Mouse (Mus musculus) midbrain, embryonic 12.5 days (tissue): ENCODE measurements around the gene Nkain2. TPM values are rescaled to one million over a fixed set of nuclear protein-coding genes. Genes with fewer than 3 reads are reported as not detected.
A peak's percentile ranks its signal among the peaks of the same experiment; 100 is the strongest.
"Not testable (repeated sequence)": the region's sequence is repeated elsewhere in the genome, so short reads cannot be mapped to it uniquely, and the experiment has no call there.

ENCODE experiments used
- ATAC-seq: fragments of 200-750 bp; cut with Nextera tagmentation; 2 replicates; pipeline ENCODE4 v1.8.0; 2017; ENCODE audit warnings: low read depth, moderate TSS enrichment, moderate library complexity; ENCODE audit not compliant: low FRiP score
- H3K27ac ChIP-seq: fragments of 300-500 bp; sonication (generic); replicated peaks from 2 replicates; pipeline ENCODE4 v1.5.1; 2016; ENCODE audit warnings: mild to moderate bottlenecking
- H3K27me3 ChIP-seq: fragments of 300-500 bp; sonication (generic); 2 replicates; pipeline ENCODE4 v1.6.1; 2016; ENCODE audit warnings: mild to moderate bottlenecking
- H3K36me3 ChIP-seq: fragments of 300-500 bp; sonication (generic); 2 replicates; pipeline ENCODE4 v1.6.1; 2016
- H3K4me1 ChIP-seq: fragments of 300-500 bp; sonication (generic); 2 replicates; pipeline ENCODE4 v1.6.1; 2016
- H3K4me2 ChIP-seq: fragments of 300-500 bp; sonication (generic); replicated peaks from 2 replicates; pipeline ENCODE4 v1.6.1; 2016; ENCODE audit warnings: mild to moderate bottlenecking, moderate library complexity
- H3K4me3 ChIP-seq: fragments of 300-500 bp; sonication (generic); 2 replicates; pipeline ENCODE4 v1.5.1; 2016; ENCODE audit warnings: mild to moderate bottlenecking
- H3K9ac ChIP-seq: fragments of 300-500 bp; sonication (generic); replicated peaks from 2 replicates; pipeline ENCODE4 v1.6.1; 2016; ENCODE audit warnings: mild to moderate bottlenecking, moderate library complexity
- H3K9me3 ChIP-seq: fragments of 300-500 bp; sonication (generic); 2 replicates; pipeline ENCODE4 v1.6.1; 2016; ENCODE audit warnings: mild to moderate bottlenecking
- WGBS: fragments of 180-500 bp; shearing (Covaris S2); methylation state at CpG from one replicate; pipeline ENCODE4 v1.1.7; 2016; 5-methylcytosine and 5-hydroxymethylcytosine counted together
- polyA plus RNA-seq: library from polyadenylated mRNA; unstranded; fragments of >200 nt; fragmentation: Nextera tagmentation; extraction: Ambion mirVana; gene quantifications from 2 replicates; pipeline ENCODE4 v1.2.1, GENCODE M21; 2016

The Nkain2 gene
- polyA plus RNA-seq, 1 experiment from 2014 or later, result 3.3 TPM

DNA sequence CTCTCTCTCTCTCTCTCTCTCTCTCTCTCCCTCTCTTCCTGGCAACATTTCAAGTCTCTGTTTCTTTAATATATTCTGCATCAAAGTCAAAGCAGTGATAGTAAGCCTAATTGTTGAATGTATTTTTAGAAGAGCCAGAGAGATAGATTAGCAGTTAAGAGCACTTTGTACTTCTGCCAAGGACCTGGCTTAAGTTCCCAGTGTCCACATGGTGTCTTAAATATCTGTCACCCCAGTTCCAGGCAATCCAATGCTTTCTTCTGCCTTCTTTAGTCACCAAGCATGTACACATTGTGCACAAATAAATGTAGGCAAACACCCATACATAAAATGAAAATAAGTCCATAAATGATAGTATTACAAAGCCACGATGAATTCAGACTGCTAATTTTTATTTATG lies 871.9 kb downstream of the Nkain2 start:
- Histone ChIP-seq H3K4me3 (no peak overlapping the region), H3K27ac (no peak overlapping the region), H3K4me1 (no peaks in the 10 kb centered on the region), H3K9me3 (no peaks in the 10 kb centered on the region), H3K4me2 (no peak overlapping the region), H3K36me3 (no peaks in the 10 kb centered on the region), H3K9ac (no peak overlapping the region), H3K27me3 (no peaks in the 10 kb centered on the region)
- no peak for ATAC-seq
- WGBS, result 87% methylated on average over 1 of the region's 1 CpGs

DNA sequence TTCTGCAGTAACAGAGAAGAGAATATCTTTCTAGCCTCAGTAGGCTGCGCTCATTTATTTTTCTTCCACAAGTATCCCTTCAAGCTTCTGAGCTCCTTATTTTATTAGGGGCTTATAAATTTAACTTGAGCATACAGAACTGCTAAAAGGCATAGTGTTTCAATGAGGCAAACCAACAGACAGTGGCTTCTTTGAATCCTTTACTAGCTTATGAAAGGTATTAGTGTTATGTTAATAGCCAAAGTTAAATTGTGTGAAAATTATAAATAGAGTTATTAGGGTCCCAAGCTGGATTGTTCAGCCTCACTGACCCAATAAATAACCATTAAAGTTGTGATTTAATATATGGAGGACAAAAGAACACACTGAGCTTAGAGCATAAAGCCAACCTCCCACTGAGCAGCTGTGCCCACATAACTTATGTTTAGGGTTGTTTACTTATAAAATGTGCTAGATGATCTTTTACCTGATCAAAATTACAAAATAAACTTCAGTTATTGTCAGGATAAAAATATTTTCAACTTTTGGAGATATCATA lies 889.0 kb downstream of the Nkain2 start:
- no peaks in the 10 kb centered on the region for H3K9me3 ChIP-seq
- H3K4me3 ChIP-seq, result no peak overlapping the region
- H3K4me2 ChIP-seq, result no peak overlapping the region
- ATAC-seq, result no peak
- no peaks in the 10 kb centered on the region for H3K27me3 ChIP-seq
- no peaks in the 10 kb centered on the region for H3K4me1 ChIP-seq
- H3K27ac ChIP-seq, result no peak overlapping the region
- no peak overlapping the region for H3K9ac ChIP-seq
- no peaks in the 10 kb centered on the region for H3K36me3 ChIP-seq
- WGBS, result 90% methylated on average over 1 of the region's 1 CpGs

DNA sequence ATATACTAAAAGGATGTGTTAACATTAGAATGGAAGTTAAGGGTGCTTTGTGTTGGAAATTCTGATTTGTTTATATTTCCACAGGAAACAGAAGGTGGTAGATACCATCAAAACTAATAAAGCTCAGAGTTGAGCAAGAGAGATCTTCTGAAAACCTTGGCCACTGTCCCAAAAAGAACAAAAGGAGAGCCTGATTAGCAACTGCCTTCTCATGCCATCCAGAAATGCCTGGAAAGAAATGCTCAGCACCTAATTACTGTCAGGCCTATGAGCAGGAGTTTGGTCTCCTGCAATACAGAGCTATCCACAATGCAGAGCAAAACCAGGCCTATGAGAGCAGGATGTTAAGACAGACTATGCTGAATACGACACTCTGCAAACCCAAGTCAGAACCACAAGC lies 897.1 kb downstream of the Nkain2 start:
- 80% methylated on average over 1 of the region's 1 CpGs for WGBS
- no peaks in the 10 kb centered on the region for H3K27me3 ChIP-seq
- H3K4me1 ChIP-seq, result no peaks in the 10 kb centered on the region
- H3K27ac ChIP-seq, result no peak overlapping the region
- no peak overlapping the region for H3K9ac ChIP-seq
- no peaks in the 10 kb centered on the region for H3K9me3 ChIP-seq
- no peak for ATAC-seq
- H3K36me3 ChIP-seq, result no peaks in the 10 kb centered on the region
- no peak overlapping the region for H3K4me2 ChIP-seq
- H3K4me3 ChIP-seq, result no peak overlapping the region

- Histone ChIP-seq H3K4me1 (no peaks in the 10 kb centered on the region), H3K27ac (no peak overlapping the region), H3K36me3 (no peaks in the 10 kb centered on the region), H3K4me3 (no peak overlapping the region), H3K9ac (no peak overlapping the region), H3K9me3 (no peaks in the 10 kb centered on the region), H3K4me2 (no peak overlapping the region), H3K27me3 (no peaks in the 10 kb centered on the region)
- no peak for ATAC-seq
Measured at GRCm38 (mm10) chr10:31978387-31978786, 911.9 kb downstream of the Nkain2 start.

- H3K4me2 ChIP-seq, result no peak overlapping the region
- no peak overlapping the region for H3K4me3 ChIP-seq
- no peak overlapping the region for H3K27ac ChIP-seq
- H3K9ac ChIP-seq, result no peak overlapping the region
- no peaks in the 10 kb centered on the region for H3K27me3 ChIP-seq
- ATAC-seq, result no peak
- H3K4me1 ChIP-seq, result no peaks in the 10 kb centered on the region; the same call in 1 of the 2 replicates
- H3K36me3 ChIP-seq, result no peaks in the 10 kb centered on the region
- no peaks in the 10 kb centered on the region for H3K9me3 ChIP-seq
- WGBS, result 42% methylated on average over 2 of the region's 2 CpGs
Measured at GRCm38 (mm10) chr10:31947178-31947726, 943.0 kb downstream of the Nkain2 start.

DNA sequence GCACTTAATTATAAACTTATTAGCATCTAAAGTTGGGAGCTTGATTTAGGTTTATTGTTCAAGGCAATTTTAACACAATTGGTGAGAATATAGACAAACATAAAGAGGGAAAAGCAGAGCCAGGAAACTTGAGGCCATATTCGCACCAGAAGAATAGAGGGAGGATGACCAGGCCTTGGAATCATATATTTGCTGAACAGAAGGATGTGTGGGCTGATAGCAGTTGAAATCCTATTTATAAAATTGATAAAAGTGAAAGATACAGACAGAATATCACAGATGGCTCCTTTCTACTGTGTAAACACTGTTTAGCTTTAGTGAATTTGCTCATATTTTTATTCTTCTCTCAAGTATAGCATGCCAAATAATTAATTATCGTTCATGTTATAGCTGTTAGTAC lies 958.3 kb downstream of the Nkain2 start:
- H3K4me2 ChIP-seq, result no peak overlapping the region
- H3K27me3 ChIP-seq, result no peaks in the 10 kb centered on the region
- 95% methylated on average over 2 of the region's 2 CpGs for WGBS
- no peak overlapping the region for H3K27ac ChIP-seq
- no peaks in the 10 kb centered on the region for H3K9me3 ChIP-seq
- no peak for ATAC-seq
- H3K36me3 ChIP-seq, result no peaks in the 10 kb centered on the region
- H3K9ac ChIP-seq, result no peak overlapping the region
- no peaks in the 10 kb centered on the region for H3K4me1 ChIP-seq
- no peak overlapping the region for H3K4me3 ChIP-seq

- Histone ChIP-seq H3K4me1 (no peaks in the 10 kb centered on the region), H3K9me3 (no peaks in the 10 kb centered on the region), H3K9ac (no peak overlapping the region), H3K27ac (no peak overlapping the region), H3K36me3 (no peaks in the 10 kb centered on the region), H3K4me3 (no peak overlapping the region), H3K27me3 (no peaks in the 10 kb centered on the region), H3K4me2 (no peak overlapping the region)
- WGBS, result 82% methylated on average over 5 of the region's 5 CpGs
- ATAC-seq, result no peak
Measured at GRCm38 (mm10) chr10:31927657-31928056, 962.6 kb downstream of the Nkain2 start.

DNA sequence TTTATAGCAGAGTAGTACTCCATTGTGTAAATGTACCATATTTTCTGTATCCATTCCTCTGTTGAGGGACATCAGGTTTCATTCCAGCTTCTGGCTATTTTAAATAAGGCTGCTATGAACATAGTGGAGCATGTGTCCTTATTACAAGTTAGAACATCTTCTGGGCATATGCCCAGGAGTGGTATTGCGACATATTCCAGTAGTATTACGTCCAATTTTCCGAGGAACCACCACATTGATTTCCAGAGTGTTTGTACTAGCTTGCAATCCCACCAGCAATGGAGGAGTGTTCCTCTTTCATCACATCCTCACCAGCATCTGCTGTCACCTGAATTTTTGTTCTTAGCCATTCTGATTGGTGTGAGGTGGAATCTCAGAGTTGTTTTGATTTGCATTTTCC lies 969.4 kb downstream of the Nkain2 start:
- not testable (repeated sequence) for H3K27me3 ChIP-seq, H3K4me3 ChIP-seq, H3K9me3 ChIP-seq, H3K4me2 ChIP-seq, H3K4me1 ChIP-seq, ATAC-seq, H3K27ac ChIP-seq, H3K36me3 ChIP-seq, H3K9ac ChIP-seq
- 89% methylated on average over 3 of the region's 3 CpGs for WGBS

DNA sequence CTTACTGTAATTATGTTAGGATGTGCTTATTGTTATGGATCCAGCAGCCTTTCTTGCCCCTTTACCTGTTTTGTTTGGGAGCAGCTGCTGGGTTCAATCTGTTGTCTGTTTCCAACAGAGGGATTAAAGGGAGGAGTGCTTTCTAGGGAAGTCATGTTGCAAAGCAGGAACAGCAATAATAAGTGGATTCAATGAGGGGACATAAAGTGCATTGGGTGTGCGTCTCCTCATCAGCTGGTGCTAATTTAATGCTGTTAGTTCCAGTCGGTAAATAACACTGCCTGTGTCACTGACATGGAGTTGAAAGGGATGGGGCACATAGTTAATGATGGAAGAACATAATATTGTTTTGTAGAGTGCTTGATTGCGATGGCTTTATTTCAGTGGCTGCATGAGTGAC lies 982.8 kb downstream of the Nkain2 start:
- 45% methylated on average over 3 of the region's 3 CpGs for WGBS
- Histone ChIP-seq H3K9me3 (no peaks in the 10 kb centered on the region), H3K4me2 (no peak overlapping the region), H3K9ac (no peak overlapping the region), H3K4me1 (no peaks in the 10 kb centered on the region), H3K27ac (0 out of 2 replicates have a peak overlapping the region, but pooled peaks have one; percentile 1), H3K27me3 (no peaks in the 10 kb centered on the region), H3K4me3 (no peak overlapping the region), H3K36me3 (no peaks in the 10 kb centered on the region)
- peak; percentile 79 for ATAC-seq

- Histone ChIP-seq H3K4me3 (no peak overlapping the region), H3K36me3 (no peaks in the 10 kb centered on the region), H3K4me1 (no peaks in the 10 kb centered on the region), H3K27ac (no peak overlapping the region), H3K27me3 (no peaks in the 10 kb centered on the region), H3K9me3 (no peaks in the 10 kb centered on the region), H3K4me2 (no peak overlapping the region), H3K9ac (no peak overlapping the region)
- ATAC-seq, result no peak
- 84% methylated on average over 2 of the region's 2 CpGs for WGBS
Measured at GRCm38 (mm10) chr10:31899501-31899900, 990.8 kb downstream of the Nkain2 start.

GRCm38 (mm10) chr10:31873323-31873895 lies 1016.9 kb downstream of the Nkain2 start:
- 0 out of 2 replicates have a peak, but pooled peaks have one; percentile 19 for ATAC-seq
- no peaks in the 10 kb centered on the region for H3K27me3 ChIP-seq
- no peaks in the 10 kb centered on the region for H3K9me3 ChIP-seq
- H3K9ac ChIP-seq, result no peak overlapping the region
- no peak overlapping the region for H3K4me2 ChIP-seq
- H3K4me3 ChIP-seq, result no peak overlapping the region
- H3K4me1 ChIP-seq, result no peaks in the 10 kb centered on the region
- WGBS, result 63% methylated on average over 4 of the region's 4 CpGs
- H3K36me3 ChIP-seq, result no peaks in the 10 kb centered on the region
- H3K27ac ChIP-seq, result no peak overlapping the region

GRCm38 (mm10) chr10:31868275-31868674 lies 1022.0 kb downstream of the Nkain2 start:
- no peak for ATAC-seq
- H3K27ac ChIP-seq, result no peak overlapping the region
- no peaks in the 10 kb centered on the region for H3K4me1 ChIP-seq
- no peak overlapping the region for H3K4me3 ChIP-seq
- no peaks in the 10 kb centered on the region for H3K9me3 ChIP-seq
- no peaks in the 10 kb centered on the region for H3K27me3 ChIP-seq
- no peaks in the 10 kb centered on the region for H3K36me3 ChIP-seq
- no peak overlapping the region for H3K9ac ChIP-seq
- H3K4me2 ChIP-seq, result no peak overlapping the region
- WGBS, result 97% methylated on average over 1 of the region's 1 CpGs

GRCm38 (mm10) chr10:31827041-31827440 lies 1063.2 kb downstream of the Nkain2 start:
- Histone ChIP-seq H3K9ac (no peak overlapping the region), H3K27ac (no peak overlapping the region), H3K9me3 (no peaks in the 10 kb centered on the region), H3K4me1 (no peaks in the 10 kb centered on the region), H3K4me3 (no peak overlapping the region), H3K36me3 (no peaks in the 10 kb centered on the region), H3K4me2 (no peak overlapping the region), H3K27me3 (no peaks in the 10 kb centered on the region)
- 71% methylated on average over 1 of the region's 1 CpGs for WGBS
- no peak for ATAC-seq
